Mouse (Mus musculus) 3T3-L1 (cell line): ENCODE measurements around the gene Rusc1.
A peak's percentile ranks its signal among the peaks of the same experiment; 100 is the strongest.

Experiments used
- DNase-seq: peaks from one replicate; pipeline ENCODE4 v3.0.0-alpha.2; 2015; ENCODE audit warnings: low read depth, low spot score

The Rusc1 gene

DNA sequence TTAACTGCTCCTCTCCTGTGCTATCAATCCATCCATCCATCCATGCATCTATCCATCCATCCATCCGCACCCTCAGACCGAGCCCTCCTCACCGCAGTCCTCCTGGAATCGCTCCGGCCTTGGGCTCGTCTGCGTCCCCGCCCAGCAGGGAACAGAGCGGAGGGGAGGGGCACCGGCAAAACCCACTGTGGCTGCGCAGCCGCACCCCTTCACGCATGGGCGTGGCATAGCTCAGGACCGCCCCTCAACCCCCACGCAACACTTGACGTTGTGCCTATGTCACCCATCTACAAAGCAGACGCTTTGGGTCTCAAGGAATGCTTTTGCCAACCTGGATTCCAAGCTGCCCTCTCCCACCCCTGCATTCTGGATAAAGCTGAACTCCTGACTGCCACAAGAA, at the start of gene Rusc1:
Rusc1 (minus strand) TSS at position 137 of the 400 bp plus-strand sequence.
- no peak for DNase-seq

DNA sequence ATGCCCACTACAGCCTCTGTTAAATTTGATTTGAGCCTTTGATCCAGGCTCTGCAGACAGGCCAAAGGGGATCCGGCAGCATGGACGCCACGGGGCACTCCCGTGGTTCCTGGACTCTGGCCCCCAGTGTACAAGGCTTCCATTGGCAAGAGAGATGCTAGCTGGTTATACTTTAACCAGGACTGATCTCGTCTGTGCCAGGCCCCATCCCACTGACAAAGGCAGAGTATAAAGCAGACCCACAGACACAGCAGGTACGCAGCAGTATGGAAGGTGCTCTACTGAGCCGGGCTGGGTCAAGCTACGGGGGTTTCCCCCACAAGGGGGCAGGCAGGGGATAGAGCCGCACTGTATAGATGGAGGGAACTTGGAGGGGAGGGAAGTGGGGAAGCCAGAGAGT, 43.3 kb upstream of the Rusc1 start:
- no peak for DNase-seq

DNA sequence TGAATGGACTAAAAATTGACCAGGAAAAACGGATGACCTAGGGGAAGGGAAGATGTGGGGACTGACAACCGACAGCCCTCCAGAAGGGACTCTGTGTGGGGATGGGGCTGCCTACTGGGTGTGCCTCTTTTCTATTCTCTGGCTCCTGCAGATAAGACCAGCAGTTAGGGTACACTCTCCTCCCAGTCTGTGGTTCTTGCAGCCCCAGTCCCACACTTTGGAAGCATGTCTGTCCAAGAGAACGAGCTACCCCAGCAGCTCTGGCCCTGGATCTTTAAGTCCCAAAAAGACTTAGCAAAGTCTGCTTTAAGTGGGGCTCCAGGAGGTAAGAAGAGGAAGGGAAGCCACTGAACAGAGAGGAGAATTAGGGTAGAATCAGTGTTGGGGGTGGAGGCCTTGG, 42.8 kb upstream of the Rusc1 start, which contains the start of gene Pklr:
Pklr (plus strand) TSS at position 185 of the 400 bp plus-strand sequence.
- no peak for DNase-seq

DNA sequence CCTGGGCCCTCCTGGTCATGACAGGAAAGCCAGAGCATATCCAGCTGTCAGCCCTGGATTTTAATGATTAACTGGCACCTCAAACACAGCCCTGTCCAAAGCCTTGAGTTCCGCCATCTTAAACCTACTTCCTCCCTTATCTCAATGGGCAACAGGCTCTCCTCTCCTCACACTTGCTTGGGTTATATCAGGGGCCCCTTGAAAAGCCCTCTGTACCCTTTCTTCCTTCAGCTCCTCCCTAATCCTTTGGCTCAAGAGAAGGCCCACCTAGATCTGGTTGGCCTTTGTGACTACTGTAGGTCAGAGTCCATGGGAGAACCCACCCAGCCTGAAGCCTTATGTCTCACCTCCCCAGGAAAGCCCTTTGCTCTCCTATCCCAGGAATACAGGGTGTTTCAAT, 40.6 kb upstream of the Rusc1 start:
- no peak for DNase-seq

DNA sequence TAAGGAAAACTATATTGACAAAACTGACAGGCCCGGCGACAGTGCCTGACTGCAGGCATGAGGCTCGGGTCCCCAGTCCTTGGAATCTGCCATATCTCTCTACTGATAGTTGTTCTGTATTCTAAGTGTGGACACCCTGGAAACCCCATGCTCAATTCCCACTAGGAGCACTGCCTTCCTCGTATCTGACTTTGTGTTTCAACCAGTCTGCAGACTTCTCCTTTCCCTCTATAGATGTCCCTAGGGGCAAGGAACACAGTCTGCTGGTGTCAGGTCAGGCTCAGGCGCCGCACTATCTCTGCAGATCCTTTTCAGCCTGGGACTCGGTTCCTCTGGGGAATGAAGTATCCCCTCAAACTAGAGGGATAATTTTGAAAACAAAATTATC, 39.9 kb upstream of the Rusc1 start:
- DNase-seq: no peak

DNA sequence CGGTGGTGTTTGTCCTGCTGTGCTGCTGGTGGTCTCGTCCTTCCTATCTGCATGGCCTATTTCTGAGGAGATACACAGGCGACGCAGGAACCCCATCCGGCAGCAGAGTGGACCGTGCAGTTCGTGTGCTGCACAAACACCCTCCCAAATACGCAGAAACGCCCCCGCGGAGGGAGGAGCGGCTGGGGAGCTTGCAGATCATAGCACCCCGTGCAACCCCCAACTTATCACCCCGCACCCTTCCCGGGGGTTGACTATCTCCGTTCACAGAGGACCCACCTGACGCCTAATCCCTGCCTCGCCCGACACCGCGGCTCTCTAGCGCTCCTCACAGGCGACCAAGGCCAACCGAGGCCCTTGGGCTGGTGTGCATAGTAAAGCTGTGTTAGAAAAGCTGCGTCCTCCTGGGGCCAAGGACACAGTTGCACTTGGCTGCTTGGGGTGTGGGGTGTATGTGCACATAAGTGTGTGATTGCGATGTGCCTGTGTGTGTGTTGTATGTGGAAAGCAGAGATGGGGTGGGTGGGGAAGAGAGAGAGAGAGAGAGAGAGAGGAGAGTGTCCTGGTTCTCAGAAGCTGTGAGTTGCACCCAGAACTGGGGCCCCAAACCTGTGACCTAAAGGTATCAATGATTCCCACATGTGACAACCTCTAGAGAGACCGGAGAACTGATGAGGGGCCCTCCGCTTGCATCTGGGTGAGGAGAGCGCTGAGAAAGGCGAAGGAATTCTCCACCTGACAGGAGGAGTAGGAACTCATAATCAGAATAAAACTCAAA, 39.4 kb upstream of the Rusc1 start:
- DNase-seq: no peak

DNA sequence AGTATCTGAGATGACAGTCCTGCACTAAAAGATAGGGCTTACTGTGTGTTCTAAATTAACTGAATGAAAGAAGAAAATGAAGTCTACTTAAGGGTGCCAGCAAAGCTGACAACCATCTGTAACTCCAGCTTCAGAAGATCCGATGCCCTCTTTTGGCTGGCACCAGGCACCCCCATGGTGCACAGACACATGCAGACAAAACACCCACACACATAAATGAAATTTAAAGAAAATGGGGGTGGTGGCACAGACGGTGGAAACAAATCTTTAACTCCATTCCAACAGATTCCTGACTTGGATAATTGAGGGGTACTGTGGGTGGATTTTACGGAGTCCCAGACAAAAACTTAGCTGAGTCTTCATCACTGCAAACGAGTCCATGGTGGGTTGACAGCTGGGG, 38.7 kb upstream of the Rusc1 start:
- DNase-seq: no peak

DNA sequence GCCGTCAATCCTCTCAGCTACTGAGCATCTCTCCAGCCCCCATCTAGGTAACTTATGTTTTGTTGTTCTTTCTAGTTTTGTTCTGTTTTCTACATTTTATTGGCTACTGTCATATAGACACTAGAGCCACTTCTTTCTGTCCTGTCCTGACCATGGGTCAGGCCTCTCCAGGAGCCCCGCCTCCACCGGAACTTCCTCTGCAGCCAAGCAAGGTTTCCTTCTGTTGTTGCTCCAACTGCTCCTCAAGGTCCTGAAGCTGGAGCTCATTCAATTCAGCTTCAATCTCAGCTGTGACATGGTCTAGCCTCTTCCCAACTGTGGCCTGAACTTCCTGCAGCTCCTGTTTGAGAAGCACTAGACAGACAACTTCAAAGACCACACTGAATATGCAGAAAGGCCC, 36.8 kb upstream of the Rusc1 start:
- DNase-seq: no peak

DNA sequence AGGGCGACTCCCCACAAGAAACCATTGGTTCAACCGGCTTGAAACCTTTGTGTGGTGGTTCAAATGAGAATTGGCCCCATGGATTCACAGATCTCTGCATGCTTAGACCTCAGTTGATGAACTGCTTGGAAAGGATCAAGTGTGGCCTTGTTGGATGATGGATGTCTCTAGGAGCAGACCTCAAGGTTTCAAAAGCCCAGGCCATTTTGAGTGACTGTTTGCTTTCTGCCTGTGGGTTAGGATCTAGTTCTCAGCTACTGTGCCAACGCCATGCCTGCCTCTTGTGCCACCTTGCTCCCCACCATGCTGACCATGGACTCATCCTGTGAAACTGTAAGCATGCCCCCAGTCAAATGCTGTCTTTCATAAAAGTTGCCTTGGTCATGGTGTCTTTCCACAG, 32.9 kb upstream of the Rusc1 start:
- no peak for DNase-seq

DNA sequence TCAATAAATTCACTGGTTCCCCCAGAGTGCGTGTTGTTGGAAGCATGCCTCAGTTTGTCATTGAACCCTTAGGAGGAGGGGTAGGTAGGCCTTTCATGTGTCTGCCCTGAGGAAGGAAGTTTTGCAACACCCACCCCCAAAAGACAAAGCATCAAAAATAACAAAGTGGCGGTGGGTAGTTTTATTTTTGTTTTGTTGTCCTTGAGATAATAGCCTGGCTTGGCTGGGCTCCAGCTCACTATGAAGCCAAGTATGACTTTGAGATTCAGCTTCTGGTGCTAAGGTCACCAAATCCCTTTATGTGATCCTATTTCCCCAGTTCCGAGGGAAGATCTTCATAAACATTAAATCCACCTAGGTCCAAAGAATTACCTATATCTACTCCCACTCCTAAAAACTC, 31.1 kb upstream of the Rusc1 start:
- no peak for DNase-seq

DNA sequence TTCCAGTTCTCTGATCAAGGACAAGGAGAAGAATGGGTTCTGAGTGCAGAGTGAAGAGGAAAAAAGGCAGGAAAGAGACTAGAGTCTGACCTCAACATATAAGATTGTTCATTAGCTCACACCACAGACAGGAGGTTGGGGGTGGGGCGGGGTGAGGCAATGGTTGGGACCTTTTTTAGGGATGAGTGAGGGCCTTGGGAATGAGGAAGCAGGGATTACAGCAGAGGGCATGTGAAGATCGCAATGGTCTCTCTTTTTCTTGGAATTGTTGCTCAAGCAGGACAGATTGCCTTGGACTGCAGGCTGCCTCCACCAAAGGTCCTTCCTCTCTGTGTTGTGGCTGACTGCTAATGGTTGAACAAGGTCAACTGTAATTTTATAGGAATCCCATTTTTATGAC, 30.2 kb upstream of the Rusc1 start:
- peak; percentile 28 for DNase-seq

DNA sequence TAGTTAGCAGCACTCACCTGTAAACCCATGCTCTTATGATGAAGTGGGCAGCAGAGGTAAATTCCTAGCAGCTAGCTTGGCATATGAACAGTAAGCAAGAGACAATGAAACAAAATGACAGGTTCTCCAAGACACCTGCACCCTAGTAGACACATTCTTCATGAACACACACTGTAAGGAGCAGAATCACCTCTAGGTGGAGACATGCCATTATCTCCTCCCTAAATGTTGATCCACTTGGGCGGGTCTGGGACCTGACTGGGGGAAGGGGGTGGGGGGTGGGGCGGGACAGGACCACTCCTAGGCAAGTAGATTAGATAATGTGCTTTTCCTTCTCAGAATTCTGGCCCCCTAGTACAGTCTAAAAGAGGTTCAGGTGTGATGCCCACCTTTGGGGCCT, 22.4 kb upstream of the Rusc1 start:
- DNase-seq: peak; percentile 70

DNA sequence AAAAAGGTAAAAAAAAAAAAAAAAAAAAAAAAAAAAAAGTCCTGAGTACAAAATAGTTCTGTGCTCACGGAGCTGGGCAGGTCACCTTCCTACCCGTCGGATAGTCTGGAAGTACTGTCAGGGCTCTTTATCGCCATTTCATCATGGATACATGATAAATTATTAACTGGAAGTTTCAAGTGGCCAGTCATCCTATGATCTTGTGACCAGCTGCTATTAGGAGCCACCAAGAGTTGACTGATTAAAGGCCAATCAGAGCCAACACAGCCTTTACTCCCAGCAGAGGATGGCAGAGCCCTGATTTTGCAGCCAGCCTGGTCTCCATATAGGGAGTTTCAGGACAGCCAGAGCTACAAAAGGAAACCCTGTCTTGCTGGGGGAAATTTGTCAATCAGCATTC, 19.9 kb upstream of the Rusc1 start:
- no peak for DNase-seq

DNA sequence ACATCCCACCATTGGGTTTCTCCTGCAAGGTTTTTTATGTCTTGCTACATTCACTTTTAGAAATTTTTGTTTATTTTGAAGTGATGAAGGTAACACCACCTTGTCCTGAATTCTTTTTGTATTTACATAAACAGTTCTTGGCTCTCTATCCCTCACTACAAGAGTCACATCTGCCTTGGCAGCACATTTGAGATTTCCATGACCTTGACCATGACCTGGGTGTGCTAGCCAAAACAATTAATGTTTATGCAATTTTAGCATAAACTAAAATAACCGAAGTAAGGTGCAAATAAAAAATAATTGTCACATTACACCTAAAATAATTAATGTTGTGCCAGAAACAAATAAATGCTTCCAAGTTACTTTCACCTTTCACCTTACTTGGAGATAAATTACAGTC, 15.0 kb upstream of the Rusc1 start:
- DNase-seq: no peak

DNA sequence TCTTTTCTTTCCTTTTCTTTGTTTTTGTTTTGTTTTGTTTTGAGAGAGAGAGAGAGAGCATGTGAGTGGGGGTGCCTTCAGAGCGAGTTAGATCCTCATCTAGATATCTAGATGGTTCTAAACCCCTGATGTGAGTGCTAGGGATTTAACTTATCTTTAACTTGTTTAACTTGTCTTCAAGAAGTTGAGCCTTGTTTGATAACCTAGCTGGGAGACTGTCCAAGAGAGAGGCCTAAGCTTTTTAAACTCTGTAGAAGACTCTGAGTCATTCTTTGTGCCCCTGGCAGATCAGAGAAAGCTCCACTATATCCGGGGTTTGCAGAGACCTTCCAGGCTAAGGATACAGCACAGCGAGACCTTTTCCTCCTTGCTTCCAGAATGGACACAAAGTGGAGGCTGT, 14.4 kb upstream of the Rusc1 start:
- DNase-seq: peak; percentile 64

DNA sequence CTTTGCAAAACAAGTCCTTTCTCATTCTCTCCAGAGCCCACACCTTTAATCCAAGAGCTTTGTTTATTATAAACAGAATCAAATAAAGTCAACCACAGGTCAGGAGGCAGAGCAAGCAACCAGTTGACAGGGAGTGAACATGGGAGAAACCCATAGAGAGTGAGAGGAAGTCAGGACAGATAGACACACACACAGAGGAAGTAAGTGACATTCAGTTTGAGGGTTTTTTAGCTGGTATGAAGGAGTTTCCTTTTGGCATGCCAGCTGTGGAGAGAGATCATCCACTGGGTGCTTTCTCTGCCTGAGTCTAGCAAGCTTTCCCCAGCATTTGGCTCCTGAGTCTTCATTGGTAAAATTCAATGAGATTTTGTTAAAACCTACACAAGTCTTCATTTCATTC, 13.8 kb upstream of the Rusc1 start:
- no peak for DNase-seq

DNA sequence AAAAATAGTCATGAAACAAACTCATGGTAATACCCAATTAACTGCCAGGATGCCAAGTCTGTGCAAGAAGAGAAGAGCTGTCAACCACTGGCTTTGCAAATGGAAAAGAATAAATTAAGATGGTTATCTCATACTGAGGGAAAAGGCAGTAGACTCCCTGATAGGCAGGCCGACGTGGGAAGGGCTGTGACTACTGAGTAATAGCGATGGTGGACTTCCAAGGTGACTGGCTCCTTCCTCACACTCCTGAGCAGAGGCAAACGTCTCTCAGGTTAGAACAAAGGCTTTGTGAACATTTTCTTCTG, 10.1 kb upstream of the Rusc1 start:
- DNase-seq: no peak

DNA sequence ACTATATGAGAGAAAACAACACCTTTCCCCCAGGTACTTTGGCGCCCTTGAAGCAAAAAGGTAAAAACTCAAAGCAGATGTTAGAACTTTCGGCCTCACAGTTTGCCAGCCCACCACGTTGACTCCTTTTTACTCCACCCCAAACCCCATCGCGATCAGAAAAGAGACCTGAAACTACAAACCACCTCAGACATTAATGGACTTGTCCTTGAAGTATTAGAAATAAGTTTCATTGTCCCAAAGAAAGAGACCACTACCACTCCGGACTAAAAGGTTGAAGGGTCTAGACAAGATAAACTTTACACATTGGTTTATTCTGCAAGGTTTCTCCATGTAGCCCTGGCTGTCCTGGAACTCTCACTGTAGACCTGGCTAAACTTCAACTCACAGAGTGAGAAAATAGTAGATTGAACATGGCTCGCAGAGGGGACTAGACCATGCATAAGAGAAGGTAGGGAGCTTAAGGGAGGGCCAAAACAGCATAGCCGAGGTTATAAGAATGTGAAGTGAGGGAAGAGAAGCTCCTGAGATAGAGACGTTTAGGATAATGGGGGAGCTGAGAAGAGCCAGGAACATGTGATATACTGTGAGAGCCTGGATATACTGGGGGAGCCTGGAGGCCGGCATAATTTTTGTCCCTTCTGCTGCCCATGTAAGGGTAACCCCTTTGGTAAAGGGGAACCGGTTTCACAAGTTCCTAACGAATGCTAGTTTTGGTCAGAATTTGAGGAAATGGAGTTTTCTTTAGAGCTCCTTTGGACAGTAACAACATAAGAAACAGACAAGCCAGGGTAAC, 9.6 kb upstream of the Rusc1 start:
- DNase-seq: no peak

DNA sequence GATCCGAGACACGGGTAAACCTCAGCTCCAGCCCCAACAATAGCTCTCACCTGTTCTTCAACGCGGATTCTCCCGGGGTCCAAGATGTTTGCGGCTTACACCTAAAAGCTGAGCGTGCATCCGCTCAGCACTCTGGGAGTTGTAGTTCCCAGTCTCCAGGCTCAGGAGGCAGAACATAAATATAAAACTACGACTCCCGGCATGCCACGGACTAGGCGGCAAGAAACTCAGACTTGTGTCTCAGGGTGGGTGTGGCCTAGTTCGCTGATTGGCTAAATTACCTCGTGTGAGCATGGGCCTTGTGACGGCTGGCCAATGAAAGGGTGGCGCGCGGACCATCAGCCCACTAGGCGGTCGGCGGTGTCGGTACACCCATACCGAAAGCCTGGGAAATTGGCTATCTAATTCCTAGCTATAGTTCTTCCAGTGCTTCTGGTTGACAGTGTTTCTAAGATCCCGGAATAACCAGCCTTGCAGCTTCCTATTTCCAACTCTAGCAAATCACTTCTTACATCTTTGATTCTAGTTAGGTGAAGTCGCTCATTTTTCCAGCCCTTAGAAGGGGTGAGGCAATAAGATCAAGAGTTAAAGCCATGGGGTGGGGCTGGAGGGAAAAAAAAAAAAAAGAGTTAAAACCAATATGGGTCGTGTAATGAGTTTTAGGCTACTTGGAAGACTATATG, 8.8 kb upstream of the Rusc1 start, which contains the start of gene Fdps:
Fdps (minus strand) TSS at position 148 of the 683 bp plus-strand sequence.
- peak; percentile 100 for DNase-seq

DNA sequence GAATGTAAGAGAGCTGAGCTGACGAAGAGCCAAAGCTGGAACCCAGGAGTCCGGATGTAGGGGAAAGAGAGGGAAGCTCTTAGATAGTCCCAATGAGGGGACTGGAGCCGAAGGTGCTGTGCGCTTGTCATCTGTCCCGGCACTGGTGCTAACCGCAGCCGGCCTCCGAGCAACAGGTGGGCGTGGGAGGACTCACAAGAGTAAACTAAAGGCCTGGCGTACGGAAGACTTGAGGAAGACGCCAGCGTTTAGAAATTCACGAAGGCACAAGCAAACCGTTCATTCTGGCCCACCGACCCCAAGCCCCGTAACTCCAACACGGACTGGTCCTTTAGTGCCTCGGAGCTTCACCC, 8.3 kb upstream of the Rusc1 start:
- no peak for DNase-seq

DNA sequence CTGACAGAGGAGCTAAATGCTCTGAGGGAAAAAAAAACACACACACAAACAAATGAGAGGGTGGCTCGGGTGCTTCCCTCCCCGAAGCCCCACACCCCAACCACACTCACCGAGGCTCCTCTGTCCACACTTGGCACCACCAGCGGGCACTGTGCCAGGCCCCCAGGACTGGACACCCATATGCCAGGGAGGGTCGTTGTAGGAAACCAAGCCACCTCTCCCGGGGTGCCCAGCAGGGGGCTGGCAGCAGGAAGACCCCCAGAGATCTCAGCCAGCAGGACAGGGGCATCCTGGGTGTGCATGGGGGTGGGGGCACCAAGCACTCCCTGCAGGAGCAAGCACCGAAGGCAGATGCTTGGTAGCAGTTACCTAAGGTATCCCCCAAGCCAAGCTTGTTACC, 7.7 kb upstream of the Rusc1 start, which contains the start of gene Gm43738:
Gm43738 (minus strand) TSS at position 289 of the 400 bp plus-strand sequence.
- no peak for DNase-seq

DNA sequence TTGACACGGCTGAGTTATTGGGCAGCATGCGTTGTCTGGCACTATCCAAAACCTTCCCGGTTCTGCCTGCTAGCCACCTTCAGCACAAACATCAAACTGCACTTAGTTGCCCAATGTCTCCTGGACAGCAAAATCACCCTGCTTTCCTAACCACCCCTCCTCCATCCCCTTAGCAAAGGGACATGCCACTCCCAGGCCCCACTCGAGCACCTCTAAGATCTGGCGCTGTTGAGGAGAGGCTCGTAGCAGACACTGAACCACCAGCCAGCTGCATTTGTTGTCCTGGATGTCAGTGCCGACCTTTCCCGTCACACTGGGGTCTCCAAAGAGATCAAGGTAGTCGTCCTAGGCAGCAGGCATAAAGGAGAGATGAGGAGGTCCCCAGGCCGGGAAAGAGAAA, 910 bp upstream of the Rusc1 start:
- no peak for DNase-seq
